8 mouse cellular contexts compared by ENCODE assay signal in genomic region chr7:143152350-143152749, GRCm38 (mm10). TPM values are rescaled to one million over a fixed set of nuclear protein-coding genes. Genes with fewer than 3 reads are reported as not detected.
A peak's percentile ranks its signal among the peaks of the same experiment; 100 is the strongest.
DNase-seq lines count a peak whose midpoint lies in the region; ATAC-seq lines count a peak whose summit lies in the region.

No protein-coding gene starts in this region.

- H3K9me3 ChIP-seq in hindbrain, embryonic 14.5 days (ENCODE audit: control insufficient read depth, low read length) = no peaks in the 10 kb centered on the region
- no peaks in the 10 kb centered on the region for H3K9me3 ChIP-seq in hindbrain, embryonic 12.5 days (replicated peaks)
- no peaks in the 10 kb centered on the region for H3K9me3 ChIP-seq in neural tube, embryonic 11.5 days (ENCODE audit: control insufficient read depth, low read length)

- H3K4me2 ChIP-seq in hindbrain, embryonic 14.5 days (replicated peaks) = no peak overlapping the region
- H3K4me2 ChIP-seq in hindbrain, embryonic 12.5 days (replicated peaks) = no peak overlapping the region
- no peak overlapping the region for H3K4me2 ChIP-seq in neural tube, embryonic 11.5 days (ENCODE audit: low read depth)

- DNase-seq in hindbrain, embryonic 14.5 days (ENCODE audit: low spot score) = peak; percentile 58
- DNase-seq in right cerebral cortex, postnatal 10 days (ENCODE audit: low spot score in 2 of 2) = peak; percentile 31 to 33
- DNase-seq in right cerebral cortex, adult 2 months (ENCODE audit: low spot score in 2 of 2) = no peak
- DNase-seq in brain, adult 2 months (ENCODE audit: low read depth, low spot score) = peak; percentile 20
- DNase-seq in neural tube, embryonic 11.5 days (ENCODE audit: low spot score) = peak; percentile 48
- DNase-seq in T-cell, adult 2 months (ENCODE audit: low spot score) = no peak
- no peak for DNase-seq in ovary, postnatal 10 days (ENCODE audit: low spot score)

- no peaks in the 10 kb centered on the region for H3K36me3 ChIP-seq in hindbrain, embryonic 14.5 days (replicated peaks; ENCODE audit: control insufficient read depth, insufficient read depth)
- no peaks in the 10 kb centered on the region for H3K36me3 ChIP-seq in hindbrain, embryonic 12.5 days
- no peaks in the 10 kb centered on the region for H3K36me3 ChIP-seq in neural tube, embryonic 11.5 days (ENCODE audit: control insufficient read depth, insufficient read depth, low read length)

- H3K27me3 ChIP-seq in hindbrain, embryonic 14.5 days (ENCODE audit: control insufficient read depth, insufficient read depth, low read length) = no peaks in the 10 kb centered on the region
- H3K27me3 ChIP-seq in hindbrain, embryonic 12.5 days = peaks cover 19% of the 10 kb centered on the region
- H3K27me3 ChIP-seq in neural tube, embryonic 11.5 days (ENCODE audit: control insufficient read depth, insufficient read depth, low read length) = no peaks in the 10 kb centered on the region

- H3K9ac ChIP-seq in hindbrain, embryonic 14.5 days = no peak overlapping the region
- no peak overlapping the region for H3K9ac ChIP-seq in hindbrain, embryonic 12.5 days
- H3K9ac ChIP-seq in neural tube, embryonic 11.5 days (ENCODE audit: low read length) = no peak overlapping the region

- no peak overlapping the region for H3K27ac ChIP-seq in hindbrain, embryonic 14.5 days
- no peak overlapping the region for H3K27ac ChIP-seq in hindbrain, embryonic 12.5 days
- no peak overlapping the region for H3K27ac ChIP-seq in neural tube, embryonic 11.5 days (ENCODE audit: low read depth, low read length)

- peaks cover 14% of the 10 kb centered on the region for H3K4me1 ChIP-seq in hindbrain, embryonic 14.5 days (replicated peaks; ENCODE audit: control insufficient read depth, insufficient read depth, low read length)
- peaks cover 21% of the 10 kb centered on the region for H3K4me1 ChIP-seq in hindbrain, embryonic 12.5 days
- peaks cover 8% of the 10 kb centered on the region; the same call in 1 of the 2 replicates for H3K4me1 ChIP-seq in neural tube, embryonic 11.5 days (ENCODE audit: control insufficient read depth, insufficient read depth, low read length)

- no peak overlapping the region for H3K4me3 ChIP-seq in hindbrain, embryonic 14.5 days (replicated peaks; ENCODE audit: low read length)
- H3K4me3 ChIP-seq in hindbrain, embryonic 12.5 days = no peak overlapping the region
- H3K4me3 ChIP-seq in neural tube, embryonic 11.5 days (ENCODE audit: low read depth, low read length) = no peak overlapping the region

- no peak for ATAC-seq in hindbrain, embryonic 14.5 days (ENCODE audit: low FRiP score)
- no peak for ATAC-seq in hindbrain, embryonic 12.5 days (ENCODE audit: low FRiP score)
- no peak for ATAC-seq in neural tube, embryonic 11.5 days (ENCODE audit: insufficient read depth, low FRiP score, low TSS enrichment)

- WGBS in hindbrain, embryonic 14.5 days = 11% methylated on average over 3 of the region's 3 CpGs
- WGBS in hindbrain, embryonic 12.5 days = 6% methylated on average over 3 of the region's 3 CpGs
- WGBS in neural tube, embryonic 11.5 days = 16% methylated on average over 3 of the region's 3 CpGs

RNA-seq across cellular contexts. Expression of gene Kcnq1, which starts 46.2 kb away (rescaled TPM):
- polyA plus RNA-seq in hindbrain, embryonic 14.5 days (2014; fragmentation: Nextera tagmentation; extraction: Ambion mirVana) = 0.94 and 1.3 TPM in 2 replicates
- 1.0 and 2.0 TPM in 2 replicates for polyA plus RNA-seq in hindbrain, embryonic 12.5 days (2016; fragmentation: Nextera tagmentation; extraction: Ambion mirVana)
- 1.6 and 1.7 TPM in 2 replicates for polyA plus RNA-seq in neural tube, embryonic 11.5 days (2014; fragmentation: Nextera tagmentation; extraction: Ambion mirVana)

RNA-seq across cellular contexts. Expression of gene Trpm5, which starts 57.9 kb away (rescaled TPM):
- polyA plus RNA-seq in hindbrain, embryonic 14.5 days (2014; fragmentation: Nextera tagmentation; extraction: Ambion mirVana) = 1.9 and 2.3 TPM in 2 replicates
- 3.1 and 3.4 TPM in 2 replicates for polyA plus RNA-seq in hindbrain, embryonic 12.5 days (2016; fragmentation: Nextera tagmentation; extraction: Ambion mirVana)
- 0.68 and 0.77 TPM in 2 replicates for polyA plus RNA-seq in neural tube, embryonic 11.5 days (2014; fragmentation: Nextera tagmentation; extraction: Ambion mirVana)

Comparison
In these comparisons a context has a peak if more than half of its experiments do, and no peak if none do; other contexts are left out.
1. DNase-seq: peak in hindbrain, embryonic 14.5 days (single experiment), right cerebral cortex, postnatal 10 days (2 of 2), brain, adult 2 months (single experiment) and neural tube, embryonic 11.5 days (single experiment); none in right cerebral cortex, adult 2 months (0 of 2), T-cell, adult 2 months (single experiment) and ovary, postnatal 10 days (single experiment).